Mouse (Mus musculus): ENCODE measurements around the gene Zfhx3. TPM values are rescaled to one million over a fixed set of nuclear protein-coding genes. Genes with fewer than 3 reads are reported as not detected.

Zfhx3 gene
- total and polyA plus RNA-seq, 3 experiments = 0.23 to 2.5 TPM; not detected in 1

GRCm38 (mm10) chr8:108583261-108583660, 640.8 kb downstream of the Zfhx3 start:
- DNase-seq (ENCODE audit: low read depth, low spot score) = peak; percentile 34

GRCm38 (mm10) chr8:108583867-108584661, 641.6 kb downstream of the Zfhx3 start:
- Histone ChIP-seq H3K36me3 (ENCODE audit: control insufficient read depth in 1 of 2, insufficient read depth in 2 of 2, low read length in 2 of 2) (peaks cover 0 to 26% of the 10 kb centered on the region in 2 experiments; a peak in 2 of 4 replicates), H3K27me3 (ENCODE audit: control insufficient read depth in 1 of 2, insufficient read depth in 2 of 2, low read length in 2 of 2) (no peaks in the 10 kb centered on the region), H3K9me3 (replicated peaks; ENCODE audit: insufficient read depth, low read length) (no peaks in the 10 kb centered on the region), H3K4me1 (ENCODE audit: control insufficient read depth in 1 of 2, insufficient read depth in 2 of 2, low read length in 2 of 2) (peaks cover 20 to 24% of the 10 kb centered on the region in 2 experiments), H3K4me3 (ENCODE audit: control insufficient read depth in 1 of 2, insufficient read depth in 1 of 2, low read depth in 2 of 2, low read length in 2 of 2) (no peak overlapping the region), H3K27ac (ENCODE audit: control insufficient read depth, low read depth, low read length) (no peak overlapping the region), H3K79me2 (ENCODE audit: control insufficient read depth, insufficient read depth, low read length, poor library complexity) (no peaks in the 10 kb centered on the region), H3K9ac (ENCODE audit: control insufficient read depth, low read depth, low read length, poor library complexity, severe bottlenecking) (no peak overlapping the region)
- DNase-seq (ENCODE audit: low read depth, low spot score) = no peak
- TF ChIP-seq BHLHE40 (IDR thresholded peaks at IDR 0.05; ENCODE audit: borderline replicate concordance, low read depth, low read length) = no peak
- no peak for TF ChIP-seq HCFC1 (IDR thresholded peaks at IDR 0.05; ENCODE audit: low read depth, low read length)
- TF ChIP-seq CTCF (IDR thresholded peaks at IDR 0.05 in 2 of 3, conservative IDR thresholded peaks at IDR 0.05 in 1 of 3; ENCODE audit: control insufficient read depth in 1 of 3, insufficient read depth in 1 of 3, low read depth in 2 of 3, low read length in 3 of 3, poor library complexity in 1 of 3, severe bottlenecking in 1 of 3) = no peak
- TF ChIP-seq ZC3H11A (IDR thresholded peaks at IDR 0.05; ENCODE audit: low read depth, low read length) = no peak
- no peak for TF ChIP-seq TCF12 (IDR thresholded peaks at IDR 0.05; ENCODE audit: low read depth, low read length)
- TF ChIP-seq MYB (IDR thresholded peaks at IDR 0.05; ENCODE audit: low read depth, low read length) = no peak
- no peak for TF ChIP-seq USF1 (IDR thresholded peaks at IDR 0.05; ENCODE audit: low read depth, low read length)
- TF ChIP-seq MAZ (IDR thresholded peaks at IDR 0.05; ENCODE audit: low read depth, low read length) = no peak
- no peak for TF ChIP-seq CHD2 (IDR thresholded peaks at IDR 0.05; ENCODE audit: low read length)
- no peak for TF ChIP-seq NELFE (IDR thresholded peaks at IDR 0.05; ENCODE audit: low read depth, low read length)
- no peak for TF ChIP-seq ELF1 (IDR thresholded peaks at IDR 0.05; ENCODE audit: low read depth, low read length)
- no peak for TF ChIP-seq E2F4 (IDR thresholded peaks at IDR 0.05; ENCODE audit: borderline replicate concordance, low read depth, low read length)
- no peak for TF ChIP-seq SMC3 (IDR thresholded peaks at IDR 0.05; ENCODE audit: low read depth, low read length)
- no peak for TF ChIP-seq GATA1 (IDR thresholded peaks at IDR 0.05; ENCODE audit: low read depth, low read length)
- no peak for TF ChIP-seq TBP (IDR thresholded peaks at IDR 0.05; ENCODE audit: low read depth, low read length)
- TF ChIP-seq MAX (IDR thresholded peaks at IDR 0.05; ENCODE audit: low read length) = no peak
- no peak for TF ChIP-seq ZKSCAN1 (IDR thresholded peaks at IDR 0.05; ENCODE audit: low read depth, low read length)

More at GRCm38 (mm10) chr8:108583261-108583660, 640.8 kb downstream of the Zfhx3 start:
- Histone ChIP-seq H3K9ac (ENCODE audit: control insufficient read depth, low read depth, low read length, poor library complexity, severe bottlenecking) (no peak overlapping the region), H3K27me3 (ENCODE audit: control insufficient read depth in 1 of 2, insufficient read depth in 2 of 2, low read length in 2 of 2) (no peaks in the 10 kb centered on the region), H3K79me2 (ENCODE audit: control insufficient read depth, insufficient read depth, low read length, poor library complexity) (no peaks in the 10 kb centered on the region), H3K4me3 (ENCODE audit: control insufficient read depth in 1 of 2, insufficient read depth in 1 of 2, low read depth in 2 of 2, low read length in 2 of 2) (no peak overlapping the region), H3K27ac (ENCODE audit: control insufficient read depth, low read depth, low read length) (no peak overlapping the region), H3K36me3 (ENCODE audit: control insufficient read depth in 1 of 2, insufficient read depth in 2 of 2, low read length in 2 of 2) (peaks cover 0 to 30% of the 10 kb centered on the region in 2 experiments; a peak in 2 of 4 replicates), H3K4me1 (ENCODE audit: control insufficient read depth in 1 of 2, insufficient read depth in 2 of 2, low read length in 2 of 2) (peaks cover 20 to 29% of the 10 kb centered on the region in 2 experiments), H3K9me3 (replicated peaks; ENCODE audit: insufficient read depth, low read length) (no peaks in the 10 kb centered on the region)
- TF ChIP-seq POLR2A (IDR thresholded peaks at IDR 0.05; ENCODE audit: control insufficient read depth in 1 of 2, insufficient read depth in 1 of 2, low read depth in 1 of 2, low read length in 2 of 2, poor library complexity in 1 of 2) (no peak), BHLHE40 (IDR thresholded peaks at IDR 0.05; ENCODE audit: borderline replicate concordance, low read depth, low read length) (no peak), CHD2 (IDR thresholded peaks at IDR 0.05; ENCODE audit: low read length) (no peak), GATA1 (IDR thresholded peaks at IDR 0.05; ENCODE audit: low read depth, low read length) (no peak), MYB (IDR thresholded peaks at IDR 0.05; ENCODE audit: low read depth, low read length) (no peak), USF1 (IDR thresholded peaks at IDR 0.05; ENCODE audit: low read depth, low read length) (no peak), KAT2A (conservative IDR thresholded peaks at IDR 0.05; ENCODE audit: low read depth, low read length) (no peak), SMC3 (IDR thresholded peaks at IDR 0.05; ENCODE audit: low read depth, low read length) (no peak), E2F4 (IDR thresholded peaks at IDR 0.05; ENCODE audit: borderline replicate concordance, low read depth, low read length) (no peak), MAFK (IDR thresholded peaks at IDR 0.05; ENCODE audit: borderline replicate concordance, low read depth, low read length) (no peak)

All from MEL (cell line).